Mouse (Mus musculus): Measurements from ENCODE around the gene Riiad1. TPM values are rescaled to one million over a fixed set of nuclear protein-coding genes. Genes with fewer than 3 reads are reported as not detected.
A peak's percentile ranks its signal among the peaks of the same experiment; 100 is the strongest.

Riiad1 gene
- 4.7 and 5.0 TPM in 2 replicates for polyA plus RNA-seq (2015; fragmentation: Nextera tagmentation; extraction: Ambion mirVana)

- H3K9ac ChIP-seq (ENCODE audit: low read length), result no peak within 1 kb of the TSS
- no peak for ATAC-seq (replicated peaks; ENCODE audit: extremely low read depth, insufficient read depth, low FRiP score)
- WGBS, result 10% methylated on average over 16 of the region's 16 CpGs
- peak within 1 kb of the TSS; percentile 26 for H3K4me3 ChIP-seq (ENCODE audit: low read length)
- H3K4me1 ChIP-seq (ENCODE audit: control insufficient read depth, insufficient read depth, low read length), result peaks cover 8% of the 10 kb centered on the region; the same call in 1 of the 2 replicates
- no peak within 1 kb of the TSS for H3K27ac ChIP-seq (ENCODE audit: low read length)
- H3K9me3 ChIP-seq (replicated peaks; ENCODE audit: control insufficient read depth, low read length), result no peaks in the 10 kb centered on the region
- H3K36me3 ChIP-seq (ENCODE audit: control insufficient read depth, insufficient read depth), result no peaks in the 10 kb centered on the region
- H3K27me3 ChIP-seq (ENCODE audit: control insufficient read depth, insufficient read depth, low read length), result peaks cover 33% of the 10 kb centered on the region
- H3K4me2 ChIP-seq (ENCODE audit: low read depth, low read length), result peak within 1 kb of the TSS; percentile 55
Measured at GRCm38 (mm10) chr3:94480291-94480884, at the start of gene Riiad1. Gene Riiad1, minus strand, starts transcription at chr3:94480341.

- H3K27me3 ChIP-seq (ENCODE audit: control insufficient read depth, insufficient read depth, low read length), result no peaks in the 10 kb centered on the region
- ATAC-seq (replicated peaks; ENCODE audit: extremely low read depth, insufficient read depth, low FRiP score), result no peak
- 83% methylated on average over 2 of the region's 2 CpGs for WGBS
- no peak overlapping the region for H3K4me3 ChIP-seq (ENCODE audit: low read length)
- H3K36me3 ChIP-seq (ENCODE audit: control insufficient read depth, insufficient read depth), result peaks cover 11% of the 10 kb centered on the region; the same call in 1 of the 2 replicates
- H3K9me3 ChIP-seq (replicated peaks; ENCODE audit: control insufficient read depth, low read length), result no peaks in the 10 kb centered on the region
- no peaks in the 10 kb centered on the region for H3K4me1 ChIP-seq (ENCODE audit: control insufficient read depth, insufficient read depth, low read length)
- H3K4me2 ChIP-seq (ENCODE audit: low read depth, low read length), result no peak overlapping the region
- no peak overlapping the region for H3K27ac ChIP-seq (ENCODE audit: low read length)
- H3K9ac ChIP-seq (ENCODE audit: low read length), result no peak overlapping the region
Measured at GRCm38 (mm10) chr3:94526731-94527130, 46.6 kb upstream of the Riiad1 start.

GRCm38 (mm10) chr3:94506664-94507063, 26.5 kb upstream of the Riiad1 start:
- Histone ChIP-seq H3K27me3 (ENCODE audit: control insufficient read depth, insufficient read depth, low read length) (no peaks in the 10 kb centered on the region), H3K4me2 (ENCODE audit: low read depth, low read length) (no peak overlapping the region), H3K4me3 (ENCODE audit: low read length) (no peak overlapping the region), H3K36me3 (ENCODE audit: control insufficient read depth, insufficient read depth) (peaks cover 32% of the 10 kb centered on the region), H3K27ac (ENCODE audit: low read length) (no peak overlapping the region), H3K4me1 (ENCODE audit: control insufficient read depth, insufficient read depth, low read length) (no peaks in the 10 kb centered on the region), H3K9me3 (replicated peaks; ENCODE audit: control insufficient read depth, low read length) (no peaks in the 10 kb centered on the region), H3K9ac (ENCODE audit: low read length) (no peak overlapping the region)
- no peak for ATAC-seq (replicated peaks; ENCODE audit: extremely low read depth, insufficient read depth, low FRiP score)
- 85% methylated on average over 1 of the region's 1 CpGs for WGBS

GRCm38 (mm10) chr3:94502243-94502642, 22.1 kb upstream of the Riiad1 start:
- no peak overlapping the region for H3K4me2 ChIP-seq (ENCODE audit: low read depth, low read length)
- no peaks in the 10 kb centered on the region for H3K9me3 ChIP-seq (replicated peaks; ENCODE audit: control insufficient read depth, low read length)
- H3K36me3 ChIP-seq (ENCODE audit: control insufficient read depth, insufficient read depth), result peaks cover 19% of the 10 kb centered on the region
- ATAC-seq (replicated peaks; ENCODE audit: extremely low read depth, insufficient read depth, low FRiP score), result no peak
- H3K27me3 ChIP-seq (ENCODE audit: control insufficient read depth, insufficient read depth, low read length), result no peaks in the 10 kb centered on the region
- H3K4me1 ChIP-seq (ENCODE audit: control insufficient read depth, insufficient read depth, low read length), result no peaks in the 10 kb centered on the region
- H3K27ac ChIP-seq (ENCODE audit: low read length), result no peak overlapping the region
- H3K4me3 ChIP-seq (ENCODE audit: low read length), result no peak overlapping the region
- 71% methylated on average over 3 of the region's 3 CpGs for WGBS
- H3K9ac ChIP-seq (ENCODE audit: low read length), result no peak overlapping the region

- 78% methylated on average over 4 of the region's 4 CpGs for WGBS
- H3K36me3 ChIP-seq (ENCODE audit: control insufficient read depth, insufficient read depth), result peaks cover 17% of the 10 kb centered on the region
- ATAC-seq (replicated peaks; ENCODE audit: extremely low read depth, insufficient read depth, low FRiP score), result no peak
Measured at GRCm38 (mm10) chr3:94497162-94497561, 17.0 kb upstream of the Riiad1 start.

GRCm38 (mm10) chr3:94487581-94487980, 7.4 kb upstream of the Riiad1 start:
- H3K4me2 ChIP-seq (ENCODE audit: low read depth, low read length), result no peak overlapping the region
- WGBS, result 51% methylated on average over 6 of the region's 6 CpGs
- no peak overlapping the region for H3K27ac ChIP-seq (ENCODE audit: low read length)
- H3K9ac ChIP-seq (ENCODE audit: low read length), result no peak overlapping the region
- no peaks in the 10 kb centered on the region for H3K27me3 ChIP-seq (ENCODE audit: control insufficient read depth, insufficient read depth, low read length)
- ATAC-seq (replicated peaks; ENCODE audit: extremely low read depth, insufficient read depth, low FRiP score), result 0 out of 2 replicates have a peak, but pooled peaks have one; percentile 16
- no peaks in the 10 kb centered on the region for H3K36me3 ChIP-seq (ENCODE audit: control insufficient read depth, insufficient read depth)
- no peak overlapping the region for H3K4me3 ChIP-seq (ENCODE audit: low read length)
- H3K9me3 ChIP-seq (replicated peaks; ENCODE audit: control insufficient read depth, low read length), result no peaks in the 10 kb centered on the region
- peaks cover 5% of the 10 kb centered on the region; the same call in 1 of the 2 replicates for H3K4me1 ChIP-seq (ENCODE audit: control insufficient read depth, insufficient read depth, low read length)

More at GRCm38 (mm10) chr3:94497162-94497561, 17.0 kb upstream of the Riiad1 start:
- H3K4me1 ChIP-seq (ENCODE audit: control insufficient read depth, insufficient read depth, low read length), result no peaks in the 10 kb centered on the region
- no peak overlapping the region for H3K27ac ChIP-seq (ENCODE audit: low read length)
- no peak overlapping the region for H3K4me3 ChIP-seq (ENCODE audit: low read length)
- H3K27me3 ChIP-seq (ENCODE audit: control insufficient read depth, insufficient read depth, low read length), result no peaks in the 10 kb centered on the region
- H3K9me3 ChIP-seq (replicated peaks; ENCODE audit: control insufficient read depth, low read length), result no peaks in the 10 kb centered on the region
- no peak overlapping the region for H3K9ac ChIP-seq (ENCODE audit: low read length)
- H3K4me2 ChIP-seq (ENCODE audit: low read depth, low read length), result no peak overlapping the region

- Histone ChIP-seq H3K9me3 (replicated peaks; ENCODE audit: control insufficient read depth, low read length) (no peaks in the 10 kb centered on the region), H3K27ac (ENCODE audit: low read length) (no peak overlapping the region), H3K4me3 (ENCODE audit: low read length) (no peak overlapping the region), H3K9ac (ENCODE audit: low read length) (no peak overlapping the region), H3K27me3 (ENCODE audit: control insufficient read depth, insufficient read depth, low read length) (peaks cover 3% of the 10 kb centered on the region), H3K36me3 (ENCODE audit: control insufficient read depth, insufficient read depth) (no peaks in the 10 kb centered on the region), H3K4me2 (ENCODE audit: low read depth, low read length) (no peak overlapping the region), H3K4me1 (ENCODE audit: control insufficient read depth, insufficient read depth, low read length) (peaks cover 10% of the 10 kb centered on the region; the same call in 1 of the 2 replicates)
- WGBS, result 68% methylated on average over 7 of the region's 7 CpGs
- no peak for ATAC-seq (replicated peaks; ENCODE audit: extremely low read depth, insufficient read depth, low FRiP score)
Measured at GRCm38 (mm10) chr3:94485922-94486321, 5.8 kb upstream of the Riiad1 start.

GRCm38 (mm10) chr3:94483790-94484439, 3.8 kb upstream of the Riiad1 start:
- ATAC-seq (replicated peaks; ENCODE audit: extremely low read depth, insufficient read depth, low FRiP score), result no peak
- H3K9ac ChIP-seq (ENCODE audit: low read length), result no peak overlapping the region
- H3K4me3 ChIP-seq (ENCODE audit: low read length), result no peak overlapping the region
- no peaks in the 10 kb centered on the region for H3K9me3 ChIP-seq (replicated peaks; ENCODE audit: control insufficient read depth, low read length)
- peaks cover 22% of the 10 kb centered on the region for H3K27me3 ChIP-seq (ENCODE audit: control insufficient read depth, insufficient read depth, low read length)
- H3K36me3 ChIP-seq (ENCODE audit: control insufficient read depth, insufficient read depth), result no peaks in the 10 kb centered on the region
- no peak overlapping the region for H3K27ac ChIP-seq (ENCODE audit: low read length)
- WGBS, result 28% methylated on average over 20 of the region's 20 CpGs
- H3K4me1 ChIP-seq (ENCODE audit: control insufficient read depth, insufficient read depth, low read length), result peaks cover 10% of the 10 kb centered on the region; the same call in 1 of the 2 replicates
- H3K4me2 ChIP-seq (ENCODE audit: low read depth, low read length), result no peak overlapping the region

- WGBS, result 71% methylated on average over 17 of the region's 17 CpGs
- H3K27ac ChIP-seq (ENCODE audit: low read length), result no peak overlapping the region
Measured at GRCm38 (mm10) chr3:94482764-94483385, 2.7 kb upstream of the Riiad1 start.

More at GRCm38 (mm10) chr3:94482764-94483385, 2.7 kb upstream of the Riiad1 start:
- ATAC-seq (replicated peaks; ENCODE audit: extremely low read depth, insufficient read depth, low FRiP score), result no peak; the same call in 1 of the 2 replicates
- H3K4me3 ChIP-seq (ENCODE audit: low read length), result no peak overlapping the region
- no peak overlapping the region for H3K4me2 ChIP-seq (ENCODE audit: low read depth, low read length)
- H3K4me1 ChIP-seq (ENCODE audit: control insufficient read depth, insufficient read depth, low read length), result peaks cover 10% of the 10 kb centered on the region; the same call in 1 of the 2 replicates
- H3K27me3 ChIP-seq (ENCODE audit: control insufficient read depth, insufficient read depth, low read length), result peaks cover 31% of the 10 kb centered on the region
- H3K36me3 ChIP-seq (ENCODE audit: control insufficient read depth, insufficient read depth), result no peaks in the 10 kb centered on the region
- no peaks in the 10 kb centered on the region for H3K9me3 ChIP-seq (replicated peaks; ENCODE audit: control insufficient read depth, low read length)
- no peak overlapping the region for H3K9ac ChIP-seq (ENCODE audit: low read length)
